24 mouse cellular contexts compared by ENCODE assay signal in the genomic region with DNA sequence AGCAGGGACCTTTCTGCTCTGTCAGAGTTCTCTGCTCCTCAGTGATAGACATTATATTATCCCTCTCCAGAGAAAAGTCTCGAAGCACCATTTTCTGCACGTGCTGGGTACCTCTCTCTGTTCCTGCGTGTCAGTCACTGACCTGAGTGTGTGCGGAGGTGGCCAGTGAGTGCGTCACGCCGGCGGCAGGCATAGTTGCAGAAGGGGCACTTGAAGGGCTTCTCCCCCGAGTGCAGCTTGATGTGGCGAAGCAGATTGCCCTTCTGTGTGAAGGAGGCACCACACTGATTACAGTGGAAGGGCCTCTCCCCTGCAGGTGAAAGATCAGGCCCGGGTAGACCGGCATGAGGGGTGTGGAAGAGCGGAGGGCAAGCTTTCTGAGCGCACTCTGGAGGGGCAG.
"Had no signal": no experiment of that assay in that cellular context is flagged by ENCODE, and none has a peak within 500 bp of the region (broad histone marks: within the 10 kb centered on the region; RNA-seq: fewer than 3 reads in every experiment).

No protein-coding gene starts in this region.

- H3K9me3 ChIP-seq: heart, embryonic 12.5 days; hindbrain, embryonic 10.5 days; hindbrain, embryonic 12.5 days; intestine, embryonic 15.5 days; limb, embryonic 13.5 days; limb, embryonic 15.5 days; liver, embryonic 12.5 days had no signal

- H3K27ac ChIP-seq: gastrocnemius, adult 2 months; hindbrain, embryonic 10.5 days; hindbrain, embryonic 12.5 days; hindbrain, embryonic 14.5 days; intestine, embryonic 15.5 days; layer of hippocampus, adult 2 months; left cerebral cortex, adult 2 months; limb, embryonic 13.5 days; limb, embryonic 15.5 days; liver, embryonic 12.5 days had no signal

- H3K36me3 ChIP-seq: intestine, embryonic 15.5 days; liver, embryonic 12.5 days had no signal

- H3K9ac ChIP-seq: heart, embryonic 12.5 days; hindbrain, embryonic 12.5 days; hindbrain, embryonic 14.5 days; intestine, embryonic 15.5 days; limb, embryonic 13.5 days; limb, embryonic 15.5 days; liver, embryonic 12.5 days had no signal

- H3K4me3 ChIP-seq: gastrocnemius, adult 2 months; heart, embryonic 12.5 days; hindbrain, embryonic 10.5 days; hindbrain, embryonic 12.5 days; intestine, embryonic 15.5 days; layer of hippocampus, adult 2 months; left cerebral cortex, adult 2 months; limb, embryonic 13.5 days; limb, embryonic 15.5 days; liver, embryonic 12.5 days had no signal

- DNase-seq: gastrocnemius, adult 2 months; gastrocnemius, postnatal 10 days; gastrocnemius, postnatal 25 days; heart, adult 18-20 months; heart, postnatal 10 days; heart, postnatal 4 days; kidney, adult 18-20 months; kidney, adult 8-10 months; kidney, postnatal 10 days; kidney, postnatal 25 days; kidney, postnatal 4 days had no signal

- H3K4me2 ChIP-seq: heart, embryonic 12.5 days; hindbrain, embryonic 12.5 days; hindbrain, embryonic 14.5 days; intestine, embryonic 15.5 days; limb, embryonic 13.5 days; limb, embryonic 15.5 days; liver, embryonic 12.5 days had no signal

- ATAC-seq: hindbrain, embryonic 16.5 days; inflammation-experienced regulatory T-cells, adult 6 months; intestine, embryonic 15.5 days; intestine, postnatal 0 days; liver, embryonic 12.5 days had no signal

- H3K27me3 ChIP-seq: hindbrain, embryonic 12.5 days; intestine, embryonic 15.5 days; limb, embryonic 13.5 days; limb, embryonic 15.5 days had no signal
